Mouse (Mus musculus): ENCODE measurements around the gene Ube2e2.
"Not testable (repeated sequence)": the region's sequence is repeated elsewhere in the genome, so short reads cannot be mapped to it uniquely, and the experiment has no call there.

Gene Ube2e2

GRCm38 (mm10) chr14:18754001-18754400, 140.1 kb downstream of the Ube2e2 start:
- no peak for DNase-seq (ENCODE audit: low read depth, low spot score)

GRCm38 (mm10) chr14:18731154-18731553, 162.9 kb downstream of the Ube2e2 start:
- DNase-seq (ENCODE audit: low read depth, low spot score), result no peak

- no peak for DNase-seq (ENCODE audit: low read depth, low spot score)
These were observed 173.2 kb downstream of the Ube2e2 start for GRCm38 (mm10) chr14:18720601-18721591.

- no peak for DNase-seq (ENCODE audit: low read depth, low spot score)
These were observed 177.1 kb downstream of the Ube2e2 start for GRCm38 (mm10) chr14:18716970-18717369.

- DNase-seq (ENCODE audit: low read depth, low spot score), result no peak
These were observed 178.5 kb downstream of the Ube2e2 start for GRCm38 (mm10) chr14:18715529-18715928.

GRCm38 (mm10) chr14:18697662-18698225, 196.3 kb downstream of the Ube2e2 start:
- no peak for DNase-seq (ENCODE audit: low read depth, low spot score)

- not testable (repeated sequence) for DNase-seq (ENCODE audit: low read depth, low spot score)
These were observed 197.6 kb downstream of the Ube2e2 start for GRCm38 (mm10) chr14:18696418-18696817.

- DNase-seq (ENCODE audit: low read depth, low spot score), result no peak
These were observed 215.8 kb downstream of the Ube2e2 start for GRCm38 (mm10) chr14:18678121-18678836.

- DNase-seq (ENCODE audit: low read depth, low spot score), result no peak
These were observed 223.4 kb downstream of the Ube2e2 start for GRCm38 (mm10) chr14:18670712-18671111.

GRCm38 (mm10) chr14:18669301-18669935, 224.6 kb downstream of the Ube2e2 start:
- DNase-seq (ENCODE audit: low read depth, low spot score), result no peak

- DNase-seq (ENCODE audit: low read depth, low spot score), result not testable (repeated sequence)
These were observed 225.8 kb downstream of the Ube2e2 start for GRCm38 (mm10) chr14:18668309-18668708.

GRCm38 (mm10) chr14:18667755-18668154, 226.3 kb downstream of the Ube2e2 start:
- no peak for DNase-seq (ENCODE audit: low read depth, low spot score)

- no peak for DNase-seq (ENCODE audit: low read depth, low spot score)
These were observed 227.8 kb downstream of the Ube2e2 start for GRCm38 (mm10) chr14:18666251-18666650.

- DNase-seq (ENCODE audit: low read depth, low spot score), result no peak
These were observed 228.6 kb downstream of the Ube2e2 start for GRCm38 (mm10) chr14:18665267-18666024.

- no peak for DNase-seq (ENCODE audit: low read depth, low spot score)
These were observed 230.4 kb downstream of the Ube2e2 start for GRCm38 (mm10) chr14:18663666-18664065.

- no peak for DNase-seq (ENCODE audit: low read depth, low spot score)
These were observed 236.0 kb downstream of the Ube2e2 start for GRCm38 (mm10) chr14:18657777-18658753.

GRCm38 (mm10) chr14:18649123-18649675, 244.9 kb downstream of the Ube2e2 start:
- no peak for DNase-seq (ENCODE audit: low read depth, low spot score)

- DNase-seq (ENCODE audit: low read depth, low spot score), result no peak
These were observed 252.4 kb downstream of the Ube2e2 start for GRCm38 (mm10) chr14:18641656-18642055.

GRCm38 (mm10) chr14:18638753-18639456, 255.2 kb downstream of the Ube2e2 start:
- no peak for DNase-seq (ENCODE audit: low read depth, low spot score)

All from embryo, embryonic 11.5 days (tissue).